Mouse (Mus musculus): Measurements from ENCODE around the gene Brf1. TPM values are rescaled to one million over a fixed set of nuclear protein-coding genes. Genes with fewer than 3 reads are reported as not detected.

The Brf1 gene
- polyA plus RNA-seq, 1 experiment from 2014 or later: 55.1 TPM

DNA sequence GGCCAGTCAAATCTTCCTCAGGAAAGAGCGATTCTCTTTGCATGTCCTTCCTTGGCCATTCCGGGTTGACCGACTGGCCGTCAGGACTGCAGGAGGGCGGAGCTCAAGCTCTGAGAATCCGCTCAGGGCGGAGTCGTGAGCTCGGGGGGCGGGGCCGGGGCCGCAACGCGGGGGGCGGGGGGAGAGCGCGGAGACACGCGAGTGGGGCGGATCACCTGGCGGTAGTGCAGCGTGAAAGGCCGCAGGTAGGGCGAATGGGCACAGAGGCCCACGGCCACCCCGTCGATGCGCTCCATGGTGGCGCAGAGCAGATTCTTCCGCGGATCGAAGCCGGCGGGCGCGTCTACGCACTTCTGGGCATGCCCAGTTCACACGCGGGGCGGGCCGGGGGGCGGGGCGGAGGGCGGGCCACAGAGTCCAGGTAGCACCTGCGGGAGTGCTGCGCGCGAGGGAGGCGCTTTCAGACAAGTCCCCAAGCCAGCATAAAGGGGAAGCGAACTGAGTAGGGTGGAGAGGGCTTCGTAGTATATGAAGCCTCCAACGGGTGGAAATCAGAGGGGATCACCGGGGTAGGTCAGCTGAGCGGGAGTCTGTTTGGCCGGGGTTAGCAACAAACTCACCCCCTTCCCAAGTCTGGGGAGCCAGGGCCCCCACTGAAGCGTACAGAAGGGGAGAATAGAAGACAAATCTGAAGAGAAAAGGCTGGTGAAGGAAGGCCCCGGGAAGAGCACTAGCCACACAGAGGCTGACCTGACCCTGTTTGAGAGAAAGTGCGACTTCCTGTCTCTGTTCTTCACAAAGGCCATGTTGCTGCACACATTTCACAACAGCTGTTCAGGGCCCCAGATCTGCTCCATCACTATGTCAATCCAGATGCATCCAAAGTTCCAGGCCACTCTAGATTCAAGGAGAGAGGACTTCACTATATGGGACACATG lies 58.5 kb downstream of the Brf1 start, which contains the start of gene Nudt14:
Gene Nudt14, minus strand, starts transcription at position 349 of the 938 bp plus-strand sequence.
- Histone ChIP-seq H3K27ac (replicated peaks; ENCODE audit: low read depth, low read length) (peak within 1 kb of the TSS; percentile 74), H3K4me2 (ENCODE audit: low read length) (peak within 1 kb of the TSS; percentile 67), H3K4me1 (ENCODE audit: control insufficient read depth, insufficient read depth, low read length) (peaks cover 9% of the 10 kb centered on the region), H3K9ac (replicated peaks; ENCODE audit: low read length) (peak within 1 kb of the TSS; percentile 68), H3K36me3 (ENCODE audit: control insufficient read depth, insufficient read depth, low read length) (no peaks in the 10 kb centered on the region), H3K9me3 (ENCODE audit: control insufficient read depth, low read length) (no peaks in the 10 kb centered on the region), H3K4me3 (replicated peaks; ENCODE audit: low read depth, low read length) (peak within 1 kb of the TSS; percentile 62), H3K27me3 (ENCODE audit: control insufficient read depth, insufficient read depth, low read length) (no peaks in the 10 kb centered on the region)
- ATAC-seq (ENCODE audit: low FRiP score, low TSS enrichment) (peak; percentile 79), DNase-seq (peak; percentile 85)
- WGBS: 2% methylated on average over 58 of the region's 58 CpGs

DNA sequence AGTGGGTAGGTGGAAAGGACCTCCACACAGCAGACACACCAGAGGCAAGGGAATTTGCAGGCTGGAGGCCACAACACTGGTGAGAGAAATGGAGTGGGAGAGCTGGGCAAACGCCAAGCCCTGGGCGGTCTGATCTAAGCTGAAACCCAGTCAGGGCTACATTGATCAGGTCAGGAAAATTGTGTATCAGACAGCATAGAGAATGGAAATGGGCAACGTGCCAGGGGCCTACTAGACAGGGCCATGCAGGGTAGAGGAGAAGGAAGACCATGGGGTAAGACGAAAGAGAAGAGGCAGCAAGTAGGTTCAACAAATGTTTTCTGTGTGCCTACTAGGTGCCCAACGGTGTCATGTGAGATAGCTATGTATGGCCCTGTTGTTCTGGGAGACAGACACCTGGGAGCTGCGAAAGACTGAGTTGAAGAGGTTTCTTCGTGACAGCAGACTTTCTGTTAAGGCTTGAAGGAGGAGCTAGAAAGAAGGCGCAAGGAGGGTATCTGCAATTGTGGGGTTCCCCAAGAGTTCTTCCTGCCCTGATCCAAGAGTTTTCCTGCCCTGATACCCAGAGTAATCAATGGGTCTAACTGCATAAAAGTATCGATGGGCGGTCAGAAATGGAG lies 59.2 kb downstream of the Brf1 start:
- Histone ChIP-seq H3K9me3 (ENCODE audit: control insufficient read depth, low read length) (no peaks in the 10 kb centered on the region), H3K4me2 (ENCODE audit: low read length) (peak overlapping the region; percentile 67), H3K4me3 (replicated peaks; ENCODE audit: low read depth, low read length) (peak overlapping the region; percentile 62), H3K36me3 (ENCODE audit: control insufficient read depth, insufficient read depth, low read length) (no peaks in the 10 kb centered on the region), H3K4me1 (ENCODE audit: control insufficient read depth, insufficient read depth, low read length) (peaks cover 9% of the 10 kb centered on the region), H3K27ac (replicated peaks; ENCODE audit: low read depth, low read length) (peak overlapping the region; percentile 74; the same call in 1 of the 2 replicates), H3K9ac (replicated peaks; ENCODE audit: low read length) (peak overlapping the region; percentile 68; the same call in 1 of the 2 replicates), H3K27me3 (ENCODE audit: control insufficient read depth, insufficient read depth, low read length) (no peaks in the 10 kb centered on the region)
- DNase-seq (no peak), ATAC-seq (ENCODE audit: low FRiP score, low TSS enrichment) (0 out of 2 replicates have a peak, but pooled peaks have one; percentile 0)
- 44% methylated on average over 10 of the region's 10 CpGs for whole genome bisulfite sequencing

GRCm38 (mm10) chr12:112940710-112941109 lies 59.8 kb downstream of the Brf1 start:
- Histone ChIP-seq H3K36me3 (ENCODE audit: control insufficient read depth, insufficient read depth, low read length) (no peaks in the 10 kb centered on the region), H3K27me3 (ENCODE audit: control insufficient read depth, insufficient read depth, low read length) (no peaks in the 10 kb centered on the region), H3K9ac (replicated peaks; ENCODE audit: low read length) (no peak overlapping the region), H3K27ac (replicated peaks; ENCODE audit: low read depth, low read length) (no peak overlapping the region), H3K4me3 (replicated peaks; ENCODE audit: low read depth, low read length) (no peak overlapping the region), H3K9me3 (ENCODE audit: control insufficient read depth, low read length) (no peaks in the 10 kb centered on the region), H3K4me1 (ENCODE audit: control insufficient read depth, insufficient read depth, low read length) (peaks cover 9% of the 10 kb centered on the region), H3K4me2 (ENCODE audit: low read length) (no peak overlapping the region)
- no peak for DNase-seq
- WGBS: 85% methylated on average over 9 of the region's 9 CpGs
- ATAC-seq (ENCODE audit: low FRiP score, low TSS enrichment): no peak

DNA sequence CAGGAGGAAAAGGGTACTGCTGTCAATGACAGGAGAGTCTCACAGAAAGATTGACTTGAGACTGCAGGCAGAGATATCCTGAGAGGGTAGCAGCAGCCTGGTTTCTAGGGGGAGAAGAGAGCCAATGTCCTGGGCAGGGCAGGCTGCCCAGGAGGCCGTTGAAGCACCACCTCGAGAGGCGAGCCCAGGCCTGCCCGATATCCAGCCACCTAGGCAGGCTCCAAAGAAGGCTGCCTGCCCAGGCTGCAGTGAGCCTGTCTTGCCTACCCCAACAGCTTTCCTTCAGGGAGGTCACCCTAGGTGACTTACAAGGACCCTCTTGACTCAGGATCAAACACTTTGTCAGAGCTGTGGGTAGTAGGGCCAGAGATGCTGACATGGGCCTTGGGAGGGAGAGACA lies 60.3 kb downstream of the Brf1 start:
- H3K9ac ChIP-seq (replicated peaks; ENCODE audit: low read length): no peak overlapping the region
- no peak overlapping the region for H3K4me3 ChIP-seq (replicated peaks; ENCODE audit: low read depth, low read length)
- no peaks in the 10 kb centered on the region for H3K9me3 ChIP-seq (ENCODE audit: control insufficient read depth, low read length)
- WGBS: 95% methylated on average over 4 of the region's 4 CpGs
- no peaks in the 10 kb centered on the region for H3K27me3 ChIP-seq (ENCODE audit: control insufficient read depth, insufficient read depth, low read length)
- ATAC-seq (ENCODE audit: low FRiP score, low TSS enrichment) (no peak), DNase-seq (no peak)
- H3K36me3 ChIP-seq (ENCODE audit: control insufficient read depth, insufficient read depth, low read length): no peaks in the 10 kb centered on the region
- H3K27ac ChIP-seq (replicated peaks; ENCODE audit: low read depth, low read length): no peak overlapping the region
- no peak overlapping the region for H3K4me2 ChIP-seq (ENCODE audit: low read length)
- peaks cover 9% of the 10 kb centered on the region for H3K4me1 ChIP-seq (ENCODE audit: control insufficient read depth, insufficient read depth, low read length)

- Histone ChIP-seq H3K9ac (replicated peaks; ENCODE audit: low read length) (no peak overlapping the region), H3K4me2 (ENCODE audit: low read length) (no peak overlapping the region), H3K27ac (replicated peaks; ENCODE audit: low read depth, low read length) (no peak overlapping the region), H3K36me3 (ENCODE audit: control insufficient read depth, insufficient read depth, low read length) (no peaks in the 10 kb centered on the region), H3K4me1 (ENCODE audit: control insufficient read depth, insufficient read depth, low read length) (peaks cover 9% of the 10 kb centered on the region), H3K4me3 (replicated peaks; ENCODE audit: low read depth, low read length) (no peak overlapping the region), H3K27me3 (ENCODE audit: control insufficient read depth, insufficient read depth, low read length) (no peaks in the 10 kb centered on the region), H3K9me3 (ENCODE audit: control insufficient read depth, low read length) (no peaks in the 10 kb centered on the region)
- ATAC-seq (ENCODE audit: low FRiP score, low TSS enrichment) (no peak), DNase-seq (peak; percentile 52)
- 62% methylated on average over 10 of the region's 10 CpGs for WGBS
These were observed 61.5 kb downstream of the Brf1 start for GRCm38 (mm10) chr12:112938873-112939565.

DNA sequence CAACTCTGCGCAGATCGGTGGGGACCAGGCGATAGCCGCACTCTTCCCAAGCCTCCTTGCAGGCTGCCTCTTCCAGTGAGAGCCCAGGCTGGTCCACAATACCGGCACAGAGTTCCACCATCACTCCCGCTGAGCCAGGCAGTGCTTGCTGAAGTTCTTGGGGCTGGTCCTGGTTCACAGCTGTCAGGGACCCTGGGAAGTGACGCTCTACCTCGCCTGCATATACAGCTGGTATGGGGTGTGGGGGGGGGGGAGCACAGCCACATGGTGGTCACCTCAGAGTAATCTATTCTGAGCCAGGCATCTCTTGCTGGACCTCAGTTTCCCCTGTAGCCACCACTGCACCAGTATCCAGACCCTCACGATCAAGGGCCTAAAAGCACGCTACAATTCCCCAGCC lies 62.1 kb downstream of the Brf1 start:
- Histone ChIP-seq H3K9ac (replicated peaks; ENCODE audit: low read length) (no peak overlapping the region), H3K27me3 (ENCODE audit: control insufficient read depth, insufficient read depth, low read length) (no peaks in the 10 kb centered on the region), H3K36me3 (ENCODE audit: control insufficient read depth, insufficient read depth, low read length) (no peaks in the 10 kb centered on the region), H3K9me3 (ENCODE audit: control insufficient read depth, low read length) (no peaks in the 10 kb centered on the region), H3K4me1 (ENCODE audit: control insufficient read depth, insufficient read depth, low read length) (peaks cover 9% of the 10 kb centered on the region), H3K27ac (replicated peaks; ENCODE audit: low read depth, low read length) (no peak overlapping the region), H3K4me2 (ENCODE audit: low read length) (no peak overlapping the region), H3K4me3 (replicated peaks; ENCODE audit: low read depth, low read length) (no peak overlapping the region)
- ATAC-seq (ENCODE audit: low FRiP score, low TSS enrichment): no peak
- DNase-seq: no peak
- 84% methylated on average over 10 of the region's 10 CpGs for WGBS

- Histone ChIP-seq H3K36me3 (ENCODE audit: control insufficient read depth, insufficient read depth, low read length) (no peaks in the 10 kb centered on the region), H3K9me3 (ENCODE audit: control insufficient read depth, low read length) (no peaks in the 10 kb centered on the region), H3K9ac (replicated peaks; ENCODE audit: low read length) (no peak overlapping the region), H3K4me2 (ENCODE audit: low read length) (no peak overlapping the region), H3K4me1 (ENCODE audit: control insufficient read depth, insufficient read depth, low read length) (peaks cover 9% of the 10 kb centered on the region), H3K4me3 (replicated peaks; ENCODE audit: low read depth, low read length) (no peak overlapping the region), H3K27me3 (ENCODE audit: control insufficient read depth, insufficient read depth, low read length) (no peaks in the 10 kb centered on the region), H3K27ac (replicated peaks; ENCODE audit: low read depth, low read length) (no peak overlapping the region)
- no peak for ATAC-seq (ENCODE audit: low FRiP score, low TSS enrichment)
- WGBS: 44% methylated on average over 9 of the region's 9 CpGs
- no peak for DNase-seq
These were observed 62.6 kb downstream of the Brf1 start for GRCm38 (mm10) chr12:112937906-112938305.

- Histone ChIP-seq H3K4me2 (ENCODE audit: low read length) (no peak overlapping the region), H3K36me3 (ENCODE audit: control insufficient read depth, insufficient read depth, low read length) (no peaks in the 10 kb centered on the region), H3K27ac (replicated peaks; ENCODE audit: low read depth, low read length) (no peak overlapping the region), H3K4me3 (replicated peaks; ENCODE audit: low read depth, low read length) (no peak overlapping the region), H3K27me3 (ENCODE audit: control insufficient read depth, insufficient read depth, low read length) (peaks cover 13% of the 10 kb centered on the region), H3K9ac (replicated peaks; ENCODE audit: low read length) (no peak overlapping the region), H3K4me1 (ENCODE audit: control insufficient read depth, insufficient read depth, low read length) (peaks cover 12% of the 10 kb centered on the region), H3K9me3 (ENCODE audit: control insufficient read depth, low read length) (no peaks in the 10 kb centered on the region)
- WGBS: 71% methylated on average over 7 of the region's 7 CpGs
- ATAC-seq (ENCODE audit: low FRiP score, low TSS enrichment): no peak
- no peak for DNase-seq
These were observed 67.9 kb downstream of the Brf1 start for GRCm38 (mm10) chr12:112932647-112933046.

Data from midbrain, embryonic 14.5 days (tissue).